Mouse (Mus musculus) frontal cortex, adult 2 months (tissue): ENCODE measurements around the gene Zmynd12. TPM values are rescaled to one million over a fixed set of nuclear protein-coding genes. Genes with fewer than 3 reads are reported as not detected.

Experiments used
- DNase-seq, 2 experiments: peaks; one replicate each; pipeline ENCODE4 v3.0.0; 2022; ENCODE audit warnings: low spot score in 1 of 2; ENCODE audit errors: extremely low spot score in 1 of 2
- polyA plus RNA-seq: library from polyadenylated mRNA; depleted of rRNA; stranded (reverse); fragments of >200 nt; gene quantifications from 2 replicates; pipeline ENCODE4 v1.2.3, GENCODE M21; 2012; rRNA removed

The Zmynd12 gene
- polyA plus RNA-seq, 1 experiment: 0.88 TPM

DNA sequence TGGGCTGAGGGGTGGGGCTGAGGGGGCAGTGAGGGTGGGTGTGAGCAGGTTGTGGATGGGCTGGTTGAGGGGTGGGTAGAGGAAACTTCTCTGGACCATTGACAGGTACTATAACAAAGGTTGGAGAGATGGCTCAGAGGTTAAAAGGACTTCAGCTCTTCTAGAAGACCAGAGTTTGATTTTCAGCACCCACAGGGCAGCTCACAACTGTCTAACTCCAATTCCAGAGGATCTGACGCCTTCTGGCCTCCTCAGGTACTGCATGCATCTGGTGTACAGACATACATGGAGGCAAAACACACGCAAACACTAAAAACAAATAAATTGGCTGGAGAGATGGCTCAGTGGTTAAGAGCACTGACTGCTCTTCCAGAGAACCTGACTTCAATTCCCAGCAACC is 89.0 kb downstream of the Zmynd12 start:
- no peak for DNase-seq

DNA sequence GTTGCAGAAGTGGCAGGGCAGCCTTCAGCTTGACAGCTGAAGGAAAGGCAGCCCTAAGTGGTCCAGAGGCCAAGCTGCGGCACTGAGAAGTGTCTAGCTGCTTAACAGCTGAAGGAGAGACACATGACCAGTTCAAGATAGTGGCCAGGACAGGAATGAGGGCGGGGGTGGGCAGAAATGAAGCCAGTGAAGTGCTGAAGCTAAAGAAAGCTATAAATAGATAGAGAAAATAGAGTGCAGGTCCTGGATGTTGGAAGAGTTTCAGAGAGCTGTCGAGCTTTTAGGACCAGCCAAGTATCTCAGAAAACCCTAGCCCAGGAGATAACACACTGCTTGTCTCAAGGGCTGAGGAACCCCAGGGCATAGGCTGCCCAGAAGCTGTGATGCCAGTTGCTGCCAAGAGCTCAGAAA is 90.1 kb downstream of the Zmynd12 start:
- DNase-seq: no peak

Other genes starting within 250 kb of the Zmynd12 start
- gene Zfp691, start 248.6 kb upstream of the Zmynd12 start, polyA plus RNA-seq: 7.1 and 8.0 TPM in 2 replicates
- 0.76 and 0.80 TPM in 2 replicates for gene Ermap, start 232.8 kb upstream of the Zmynd12 start, polyA plus RNA-seq
- gene Svbp, start 227.5 kb upstream of the Zmynd12 start, polyA plus RNA-seq: 32.9 and 34.7 TPM in 2 replicates
- gene Tmem269, start 204.6 kb upstream of the Zmynd12 start, polyA plus RNA-seq: 1.1 and 1.2 TPM in 2 replicates
- 13.9 and 15.0 TPM in 2 replicates for gene AU022252, start 190.1 kb upstream of the Zmynd12 start, polyA plus RNA-seq
- gene P3h1, start 189.9 kb upstream of the Zmynd12 start, polyA plus RNA-seq: 11.6 and 14.1 TPM in 2 replicates
- 3.4 TPM in 2 replicates for gene Cldn19, start 167.4 kb upstream of the Zmynd12 start, polyA plus RNA-seq
- gene Ybx1, start 128.2 kb upstream of the Zmynd12 start, polyA plus RNA-seq: 326 and 332 TPM in 2 replicates
- gene Ppih, start 102.3 kb upstream of the Zmynd12 start, polyA plus RNA-seq: 26.7 and 29.3 TPM in 2 replicates
- gene Ccdc30, start 7.3 kb upstream of the Zmynd12 start, polyA plus RNA-seq: 17.4 and 17.7 TPM in 2 replicates
- 7.7 and 10.3 TPM in 2 replicates for gene Ppcs, start 394 bp upstream of the Zmynd12 start, polyA plus RNA-seq
- 11.6 and 12.0 TPM in 2 replicates for gene Rimkla, start 69.8 kb downstream of the Zmynd12 start, polyA plus RNA-seq
- 35.5 and 39.4 TPM in 2 replicates for gene Foxj3, start 114.2 kb downstream of the Zmynd12 start, polyA plus RNA-seq
- 11.0 and 14.2 TPM in 2 replicates for gene Frg2f1, start 116.7 kb downstream of the Zmynd12 start, polyA plus RNA-seq
- gene Guca2a, start 214.9 kb downstream of the Zmynd12 start, polyA plus RNA-seq: not detected in 2 replicates
- gene Guca2b, start 236.1 kb downstream of the Zmynd12 start, polyA plus RNA-seq: 0.88 and 2.4 TPM in 2 replicates